Mouse (Mus musculus): ENCODE results near the gene Trhr2. TPM values are rescaled to one million over a fixed set of nuclear protein-coding genes. Genes with fewer than 3 reads are reported as not detected.
A peak's percentile ranks its signal among the peaks of the same experiment; 100 is the strongest.

Trhr2 gene
- total and polyA plus RNA-seq, 3 experiments, result not detected

DNA sequence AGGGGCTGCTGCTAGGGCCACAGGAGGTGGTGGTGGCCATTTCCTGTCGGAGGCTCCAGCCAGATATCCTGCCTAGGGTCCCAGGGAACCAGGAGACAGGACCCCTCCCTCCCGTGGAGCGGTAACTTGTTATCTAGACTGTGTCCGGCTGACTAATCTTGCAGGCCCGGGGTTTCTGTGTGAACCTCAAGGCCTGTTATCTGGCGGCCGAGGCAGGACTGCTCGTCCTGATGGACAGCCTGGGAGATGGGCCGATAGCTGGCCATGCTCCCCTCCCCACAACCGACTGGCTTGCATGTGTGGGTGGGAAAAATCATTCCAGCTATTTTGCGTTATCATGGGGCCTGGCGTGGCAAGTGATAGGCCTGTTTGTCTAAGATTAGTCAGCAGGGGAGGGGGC is 47.2 kb downstream of the Trhr2 start:
- intact Hi-C loops (cut with DNase I), result no loop called here
- 50% methylated on average over 12 of the region's 12 CpGs for WGBS
- Histone ChIP-seq H3K4me1 (ENCODE audit: control insufficient read depth, insufficient read depth, low read length) (peaks cover 24% of the 10 kb centered on the region), H3K36me3 (ENCODE audit: control insufficient read depth, insufficient read depth, low read length) (no peaks in the 10 kb centered on the region), H3K9ac (ENCODE audit: low read depth, low read length) (no peak overlapping the region), H3K79me2 (replicated peaks; ENCODE audit: control insufficient read depth, insufficient read depth, low read length) (no peaks in the 10 kb centered on the region; the same call in 1 of the 2 replicates), H3K27ac (no peak overlapping the region), H3K27me3 (ENCODE audit: control insufficient read depth, insufficient read depth, low read length) (no peaks in the 10 kb centered on the region), H3K4me3 (no peak overlapping the region)
- TF ChIP-seq EP300 (IDR thresholded peaks at IDR 0.05; ENCODE audit: insufficient read depth, low read depth, low read length) (no peak), CTCF (IDR thresholded peaks at IDR 0.05) (no peak), POLR2A (IDR thresholded peaks at IDR 0.05; ENCODE audit: insufficient read depth, low read depth, low read length) (no peak)
- no peak for DNase-seq

DNA sequence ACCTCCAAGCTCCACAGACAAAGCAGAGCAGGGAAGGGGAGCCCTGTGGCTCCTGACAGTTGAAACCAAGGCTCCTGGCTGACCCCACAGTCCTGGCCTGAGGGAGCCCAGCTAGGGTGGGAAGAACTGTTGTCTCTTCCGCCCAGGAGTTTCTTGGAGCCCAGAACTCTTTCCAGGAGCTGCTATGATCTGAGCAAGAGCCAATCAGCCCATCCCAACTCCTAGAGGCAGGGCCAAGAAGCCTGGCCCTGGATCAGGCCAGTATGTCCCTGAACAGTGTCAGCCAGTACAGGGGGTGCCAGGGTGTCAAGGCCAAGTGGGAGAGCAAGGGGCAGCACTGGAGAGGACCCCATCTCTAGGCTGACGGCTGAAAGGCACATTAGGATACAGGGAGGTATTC is 48.0 kb downstream of the Trhr2 start:
- no peak overlapping the region for H3K9ac ChIP-seq (ENCODE audit: low read depth, low read length)
- TF ChIP-seq POLR2A (IDR thresholded peaks at IDR 0.05; ENCODE audit: insufficient read depth, low read depth, low read length) (no peak), EP300 (IDR thresholded peaks at IDR 0.05; ENCODE audit: insufficient read depth, low read depth, low read length) (no peak), CTCF (IDR thresholded peaks at IDR 0.05) (no peak)
- WGBS, result 56% methylated on average over 2 of the region's 2 CpGs
- intact Hi-C loops (cut with DNase I), result no loop called here
- no peak overlapping the region for H3K4me3 ChIP-seq
- no peaks in the 10 kb centered on the region for H3K27me3 ChIP-seq (ENCODE audit: control insufficient read depth, insufficient read depth, low read length)
- H3K79me2 ChIP-seq (replicated peaks; ENCODE audit: control insufficient read depth, insufficient read depth, low read length), result no peaks in the 10 kb centered on the region
- peak in 1 of 2 experiments; percentile 54 for DNase-seq
- no peaks in the 10 kb centered on the region for H3K36me3 ChIP-seq (ENCODE audit: control insufficient read depth, insufficient read depth, low read length)
- H3K27ac ChIP-seq, result no peak overlapping the region
- peaks cover 23% of the 10 kb centered on the region for H3K4me1 ChIP-seq (ENCODE audit: control insufficient read depth, insufficient read depth, low read length)

GRCm38 (mm10) chr8:122311115-122311514 is 49.4 kb downstream of the Trhr2 start:
- intact Hi-C loops (cut with DNase I), result no loop called here
- TF ChIP-seq CTCF (IDR thresholded peaks at IDR 0.05) (no peak), EP300 (IDR thresholded peaks at IDR 0.05; ENCODE audit: insufficient read depth, low read depth, low read length) (no peak), POLR2A (IDR thresholded peaks at IDR 0.05; ENCODE audit: insufficient read depth, low read depth, low read length) (no peak)
- Histone ChIP-seq H3K4me3 (no peak overlapping the region), H3K27ac (no peak overlapping the region), H3K9ac (ENCODE audit: low read depth, low read length) (no peak overlapping the region), H3K4me1 (ENCODE audit: control insufficient read depth, insufficient read depth, low read length) (peaks cover 18% of the 10 kb centered on the region), H3K27me3 (ENCODE audit: control insufficient read depth, insufficient read depth, low read length) (no peaks in the 10 kb centered on the region), H3K79me2 (replicated peaks; ENCODE audit: control insufficient read depth, insufficient read depth, low read length) (no peaks in the 10 kb centered on the region), H3K36me3 (ENCODE audit: control insufficient read depth, insufficient read depth, low read length) (no peaks in the 10 kb centered on the region)
- no peak for DNase-seq
- 90% methylated on average over 2 of the region's 2 CpGs for WGBS

- no peaks in the 10 kb centered on the region for H3K79me2 ChIP-seq (replicated peaks; ENCODE audit: control insufficient read depth, insufficient read depth, low read length)
- no peak overlapping the region for H3K4me3 ChIP-seq
- no peak overlapping the region for H3K9ac ChIP-seq (ENCODE audit: low read depth, low read length)
- TF ChIP-seq EP300 (IDR thresholded peaks at IDR 0.05; ENCODE audit: insufficient read depth, low read depth, low read length) (no peak), CTCF (IDR thresholded peaks at IDR 0.05) (no peak), POLR2A (IDR thresholded peaks at IDR 0.05; ENCODE audit: insufficient read depth, low read depth, low read length) (no peak)
- 41% methylated on average over 12 of the region's 12 CpGs for WGBS
- H3K27ac ChIP-seq, result no peak overlapping the region
- intact Hi-C loops (cut with DNase I), result no loop called here
- no peaks in the 10 kb centered on the region for H3K36me3 ChIP-seq (ENCODE audit: control insufficient read depth, insufficient read depth, low read length)
- no peaks in the 10 kb centered on the region for H3K27me3 ChIP-seq (ENCODE audit: control insufficient read depth, insufficient read depth, low read length)
- DNase-seq, result no peak
- H3K4me1 ChIP-seq (ENCODE audit: control insufficient read depth, insufficient read depth, low read length), result peaks cover 7% of the 10 kb centered on the region
These were observed 51.3 kb downstream of the Trhr2 start for GRCm38 (mm10) chr8:122309272-122309671.

- H3K9ac ChIP-seq (ENCODE audit: low read depth, low read length), result no peak overlapping the region
- no peaks in the 10 kb centered on the region for H3K27me3 ChIP-seq (ENCODE audit: control insufficient read depth, insufficient read depth, low read length)
- intact Hi-C loops (cut with DNase I), result no loop called here
- H3K27ac ChIP-seq, result no peak overlapping the region
- H3K4me3 ChIP-seq, result no peak overlapping the region
- H3K79me2 ChIP-seq (replicated peaks; ENCODE audit: control insufficient read depth, insufficient read depth, low read length), result no peaks in the 10 kb centered on the region
- 87% methylated on average over 8 of the region's 8 CpGs for WGBS
- H3K4me1 ChIP-seq (ENCODE audit: control insufficient read depth, insufficient read depth, low read length), result peaks cover 2% of the 10 kb centered on the region
- no peak for TF ChIP-seq CTCF (IDR thresholded peaks at IDR 0.05)
- TF ChIP-seq EP300 (IDR thresholded peaks at IDR 0.05; ENCODE audit: insufficient read depth, low read depth, low read length), result no peak
- TF ChIP-seq POLR2A (IDR thresholded peaks at IDR 0.05; ENCODE audit: insufficient read depth, low read depth, low read length), result no peak
- H3K36me3 ChIP-seq (ENCODE audit: control insufficient read depth, insufficient read depth, low read length), result no peaks in the 10 kb centered on the region
- DNase-seq, result no peak
These were observed 52.7 kb downstream of the Trhr2 start for GRCm38 (mm10) chr8:122307836-122308235.

Other genes starting within 250 kb of the Trhr2 start
- 10 to 100 TPM; 21.2 to 24.6 TPM for gene Zfpm1, start 78.6 kb downstream of the Trhr2 start, total RNA-seq (2021)
- gene Zfpm1, start 78.6 kb downstream of the Trhr2 start, polyA plus RNA-seq (2012; rRNA removed), result 20.0 and 20.9 TPM in 2 replicates
- gene Zc3h18, start 15.9 kb upstream of the Trhr2 start, total RNA-seq (2021), result 10 to 100 TPM; 21.8 to 22.1 TPM
- 11.2 and 15.8 TPM in 2 replicates for gene Zc3h18, start 15.9 kb upstream of the Trhr2 start, polyA plus RNA-seq (2012; rRNA removed)
- not detected for gene Il17c, start 61.3 kb upstream of the Trhr2 start, total RNA-seq (2021)
- not detected in 2 replicates for gene Il17c, start 61.3 kb upstream of the Trhr2 start, polyA plus RNA-seq (2012; rRNA removed)
- gene Cyba, start 72.2 kb upstream of the Trhr2 start, total RNA-seq (2021), result 10 to 100 TPM; 41.2 to 43.9 TPM
- gene Cyba, start 72.2 kb upstream of the Trhr2 start, polyA plus RNA-seq (2012; rRNA removed), result 62.1 and 92.8 TPM in 2 replicates
- 1 to 10 TPM; 4.0 to 5.6 TPM for gene Mvd, start 82.7 kb upstream of the Trhr2 start, total RNA-seq (2021)
- 8.5 and 9.0 TPM in 2 replicates for gene Mvd, start 82.7 kb upstream of the Trhr2 start, polyA plus RNA-seq (2012; rRNA removed)
- 1 to 10 TPM; 1.6 to 8.1 TPM for gene Snai3, start 100.0 kb upstream of the Trhr2 start, total RNA-seq (2021)
- gene Snai3, start 100.0 kb upstream of the Trhr2 start, polyA plus RNA-seq (2012; rRNA removed), result 6.8 and 8.2 TPM in 2 replicates
- 10 to 100 TPM; 36.9 to 41.6 TPM for gene Rnf166, start 115.3 kb upstream of the Trhr2 start, total RNA-seq (2021)
- 91.3 and 99.4 TPM in 2 replicates for gene Rnf166, start 115.3 kb upstream of the Trhr2 start, polyA plus RNA-seq (2012; rRNA removed)
- gene Ctu2, start 115.4 kb upstream of the Trhr2 start, total RNA-seq (2021), result 1 to 10 TPM; 5.6 to 7.7 TPM
- 12.3 and 15.8 TPM in 2 replicates for gene Ctu2, start 115.4 kb upstream of the Trhr2 start, polyA plus RNA-seq (2012; rRNA removed)
- gene Piezo1, start 190.6 kb upstream of the Trhr2 start, total RNA-seq (2021), result 10 to 100 TPM; 14.0 to 14.8 TPM
- gene Piezo1, start 190.6 kb upstream of the Trhr2 start, polyA plus RNA-seq (2012; rRNA removed), result 48.5 and 55.5 TPM in 2 replicates
- gene Cdt1, start 207.3 kb upstream of the Trhr2 start, total RNA-seq (2021), result 1 to 10 TPM; 2.0 to 2.7 TPM
- gene Cdt1, start 207.3 kb upstream of the Trhr2 start, polyA plus RNA-seq (2012; rRNA removed), result 3.2 and 3.5 TPM in 2 replicates
- gene Aprt, start 216.2 kb upstream of the Trhr2 start, total RNA-seq (2021), result 10 to 100 TPM; 36.6 to 38.5 TPM
- gene Aprt, start 216.2 kb upstream of the Trhr2 start, polyA plus RNA-seq (2012; rRNA removed), result 42.1 and 45.1 TPM in 2 replicates